Mouse (Mus musculus) lung, postnatal 25 days (tissue): ENCODE measurements around the gene Agap1.

Source experiments
- DNase-seq: peaks from one replicate; pipeline ENCODE4 v3.0.0; 2022; ENCODE audit warnings: low spot score

The Agap1 gene

GRCm38 (mm10) chr1:89714165-89714980 is 259.8 kb downstream of the Agap1 start:
- no peak for DNase-seq

- peak; percentile 31 for DNase-seq
Observed at GRCm38 (mm10) chr1:89716234-89716633, 261.6 kb downstream of the Agap1 start.

DNA sequence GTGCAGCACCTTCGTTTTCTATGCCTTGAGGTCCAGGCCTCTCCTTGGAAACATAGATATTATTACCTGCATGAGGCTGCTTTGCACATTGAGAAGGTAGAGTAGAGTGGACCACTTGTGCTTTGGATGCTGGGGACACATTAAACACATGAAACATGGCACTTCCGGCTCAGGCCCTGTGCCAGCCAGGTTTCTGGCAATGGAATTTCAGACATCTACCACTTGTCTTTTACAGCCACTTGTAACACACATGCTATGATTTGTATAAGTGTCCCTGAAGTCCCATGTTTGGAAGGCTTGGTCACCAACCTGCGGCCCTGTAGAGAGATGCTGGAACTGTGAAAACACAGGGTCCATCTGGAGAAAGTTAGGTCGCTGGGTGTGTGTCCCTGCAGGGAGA is 262.5 kb downstream of the Agap1 start:
- DNase-seq, result peak; percentile 24

GRCm38 (mm10) chr1:89718782-89719403 is 264.3 kb downstream of the Agap1 start:
- DNase-seq, result peak; percentile 57

DNA sequence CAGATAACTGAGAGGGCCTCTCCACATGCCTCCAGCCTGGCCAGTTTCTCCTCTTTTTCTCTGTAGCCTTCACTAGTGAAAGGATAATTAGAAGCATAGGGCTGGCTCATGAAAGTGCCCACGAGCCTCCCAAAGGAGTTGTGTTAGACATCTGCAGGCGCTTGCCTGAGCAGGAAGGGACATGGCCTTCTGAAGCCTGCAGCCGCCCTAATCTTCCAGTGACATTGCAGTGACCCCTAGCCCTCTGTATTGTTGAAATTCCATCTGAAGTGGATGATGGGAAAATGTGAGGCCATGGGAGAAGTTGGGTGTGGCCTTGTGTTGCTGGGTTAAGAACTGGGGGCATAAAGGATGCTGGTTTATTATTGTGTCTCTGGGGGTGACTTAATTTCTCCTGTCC is 269.5 kb downstream of the Agap1 start:
- DNase-seq, result no peak

GRCm38 (mm10) chr1:89724555-89724954 is 269.9 kb downstream of the Agap1 start:
- no peak for DNase-seq

DNA sequence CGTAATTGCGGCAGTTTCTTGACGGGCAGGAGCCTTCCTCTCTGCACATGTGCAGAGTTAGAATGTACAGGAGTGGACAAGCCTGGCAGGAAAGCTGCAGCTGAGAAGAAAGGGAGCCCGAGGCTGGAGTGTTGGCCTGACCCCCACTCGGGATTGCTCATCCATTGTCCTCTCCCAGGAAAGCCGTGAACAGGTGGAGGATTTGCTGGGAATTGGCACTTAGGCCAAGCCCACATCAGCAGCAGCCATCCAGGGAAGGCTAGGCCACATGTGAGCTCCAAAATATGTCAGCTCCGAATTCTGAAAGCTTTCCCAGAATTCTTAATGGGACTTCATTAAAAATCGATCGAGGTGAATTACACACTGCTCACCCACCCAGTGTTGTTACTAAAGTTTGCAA is 270.4 kb downstream of the Agap1 start:
- no peak for DNase-seq

GRCm38 (mm10) chr1:89728481-89728880 is 273.9 kb downstream of the Agap1 start:
- DNase-seq, result no peak

DNA sequence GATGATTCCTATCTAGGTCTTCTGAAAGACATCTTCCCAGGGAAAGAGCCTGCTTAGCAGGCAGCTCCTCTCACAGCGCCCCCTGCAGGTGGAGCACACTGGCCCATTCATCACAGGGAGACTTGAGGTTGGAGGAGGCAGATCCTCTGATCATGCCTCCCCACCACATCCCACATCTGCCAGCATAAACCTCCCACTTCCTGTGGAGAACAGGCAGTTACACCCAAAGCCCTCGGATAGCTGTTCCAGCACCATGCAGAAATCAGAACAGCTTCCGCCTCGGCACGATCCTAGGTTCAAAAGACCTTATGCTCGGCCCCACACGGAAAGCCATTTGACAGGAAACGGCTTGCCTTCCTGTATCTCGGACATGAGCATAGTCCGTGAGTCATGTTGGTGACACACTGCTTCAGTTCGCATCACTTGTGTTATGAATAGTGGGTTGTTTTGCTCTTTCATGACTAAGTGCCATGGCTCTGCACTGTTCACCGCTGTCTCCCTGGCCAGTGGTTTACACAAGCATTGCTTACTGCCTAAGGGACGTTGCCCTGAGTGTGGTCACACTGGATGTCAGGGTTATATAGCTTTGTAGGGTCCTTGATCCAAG is 276.1 kb downstream of the Agap1 start:
- DNase-seq, result no peak

- no peak for DNase-seq
Observed at GRCm38 (mm10) chr1:89734368-89734767, 279.8 kb downstream of the Agap1 start.

DNA sequence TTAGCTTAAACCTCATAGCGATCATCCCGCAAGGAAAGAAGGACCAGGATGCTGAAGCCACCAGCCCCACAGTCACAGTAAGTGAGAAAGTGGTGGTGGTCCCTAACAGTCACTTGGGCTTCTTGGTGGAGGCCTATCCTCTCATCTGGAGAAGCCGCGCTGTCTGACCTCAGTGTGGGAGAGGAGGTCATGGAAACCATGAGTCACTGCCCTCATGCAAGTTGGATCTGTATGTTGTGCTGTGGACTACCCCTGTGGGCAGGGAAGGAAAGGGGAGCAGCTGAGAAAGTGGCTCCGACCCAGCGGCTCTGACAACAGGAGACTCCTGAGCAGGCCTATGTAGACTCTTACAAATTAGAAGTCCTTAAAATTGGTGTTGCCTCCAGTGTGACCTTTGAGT is 280.5 kb downstream of the Agap1 start:
- DNase-seq, result no peak

GRCm38 (mm10) chr1:89736021-89736420 is 281.4 kb downstream of the Agap1 start:
- DNase-seq, result no peak

DNA sequence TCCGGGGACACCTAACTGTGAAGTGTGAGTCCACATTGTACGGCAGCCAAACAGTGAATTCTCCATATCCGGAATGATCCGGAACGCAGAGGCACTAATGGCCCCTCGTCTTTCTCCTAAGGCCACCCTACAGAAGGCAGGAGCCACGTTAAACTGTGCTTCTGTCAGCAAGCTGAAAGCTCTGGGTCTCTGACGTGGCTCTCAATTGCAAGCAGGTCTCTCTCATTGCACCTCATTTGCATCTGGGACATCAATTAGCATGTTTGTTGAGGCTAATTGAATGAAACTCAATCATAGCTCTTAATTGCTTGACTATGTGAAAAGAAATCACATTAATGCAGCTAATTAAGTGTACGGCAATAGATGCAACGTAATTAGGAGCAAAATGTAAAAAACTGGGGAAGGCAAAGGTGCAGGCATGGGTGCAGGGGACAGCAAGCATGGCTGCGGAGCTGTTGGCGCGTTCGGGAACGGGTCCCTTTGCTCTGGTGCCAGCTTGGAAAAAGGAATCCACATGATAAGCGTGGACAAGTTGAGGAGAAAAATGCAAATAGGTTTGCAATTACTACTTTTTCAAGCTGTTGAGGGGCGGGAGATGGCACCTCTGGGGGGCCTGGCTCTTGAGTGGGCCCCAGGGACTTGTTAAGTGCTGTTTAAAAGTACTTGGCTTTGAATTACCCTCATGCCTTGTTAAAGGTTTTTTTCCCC is 284.6 kb downstream of the Agap1 start:
- no peak for DNase-seq

DNA sequence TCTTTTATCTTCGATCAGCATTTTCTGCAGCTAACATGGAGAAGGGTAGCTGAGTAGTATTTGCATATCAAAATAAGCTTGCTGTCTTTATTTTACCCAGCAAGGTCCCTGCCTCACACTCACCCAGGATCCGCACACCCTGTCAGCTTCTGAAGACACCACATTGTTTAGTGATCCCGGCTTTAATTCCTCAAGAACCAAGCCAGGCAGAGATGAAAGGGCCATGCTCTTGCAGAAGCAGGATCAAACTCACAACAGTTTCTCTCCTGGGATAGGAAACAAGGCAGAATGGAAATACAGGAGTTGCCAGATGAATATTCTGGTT is 285.1 kb downstream of the Agap1 start:
- DNase-seq, result no peak

- no peak for DNase-seq
Observed at GRCm38 (mm10) chr1:89742359-89742758, 287.8 kb downstream of the Agap1 start.

- no peak for DNase-seq
Observed at GRCm38 (mm10) chr1:89746171-89746570, 291.6 kb downstream of the Agap1 start.

- no peak for DNase-seq
Observed at GRCm38 (mm10) chr1:89749666-89750065, 295.1 kb downstream of the Agap1 start.

- DNase-seq, result no peak
Observed at GRCm38 (mm10) chr1:89750495-89750894, 295.9 kb downstream of the Agap1 start.

- no peak for DNase-seq
Observed at GRCm38 (mm10) chr1:89750921-89751320, 296.3 kb downstream of the Agap1 start.

DNA sequence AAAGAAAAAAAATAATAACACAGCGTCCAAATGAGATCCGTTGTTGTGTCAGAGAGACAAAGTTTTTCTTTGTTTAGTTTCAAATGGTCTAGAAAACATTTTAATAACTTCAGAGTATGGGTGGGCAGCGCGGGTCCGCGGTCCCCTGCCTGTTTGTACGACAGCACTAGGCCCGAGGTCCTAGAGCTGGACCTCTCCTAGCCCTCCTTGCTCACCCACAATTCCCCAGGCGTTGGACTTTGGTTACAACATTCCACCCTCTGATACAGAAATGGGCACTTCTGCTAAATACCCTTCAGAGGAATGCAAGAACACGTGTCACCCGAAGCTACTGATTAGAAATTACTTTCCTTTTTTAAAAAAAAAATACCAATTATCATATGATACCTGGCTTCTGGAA is 296.7 kb downstream of the Agap1 start:
- DNase-seq, result no peak

- DNase-seq, result no peak
Observed at GRCm38 (mm10) chr1:89752659-89753058, 298.1 kb downstream of the Agap1 start.

DNA sequence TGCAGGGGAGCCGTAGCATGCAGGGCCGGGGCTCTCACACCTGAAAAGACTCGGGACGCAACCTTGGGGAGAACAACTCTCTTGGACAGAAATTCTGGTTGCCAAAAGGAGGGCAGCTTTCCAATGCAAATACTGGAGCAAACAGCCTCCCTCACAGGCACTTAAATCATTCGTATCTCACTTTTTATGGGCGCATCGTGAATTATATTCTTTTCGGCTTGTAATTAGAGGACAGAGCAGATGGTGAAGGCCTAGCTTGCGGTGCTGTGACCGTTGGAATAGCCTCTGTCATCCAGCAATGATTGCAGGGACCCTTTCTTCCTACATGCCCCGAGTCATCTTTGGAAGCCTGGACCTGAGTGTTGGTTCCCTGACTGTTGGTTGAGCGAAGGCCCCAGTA is 300.8 kb downstream of the Agap1 start:
- no peak for DNase-seq

GRCm38 (mm10) chr1:89756387-89756786 is 301.8 kb downstream of the Agap1 start:
- DNase-seq, result no peak
